Mouse (Mus musculus) adrenal gland, adult 2 months (tissue): ENCODE results near the gene Epha3. TPM values are rescaled to one million over a fixed set of nuclear protein-coding genes. Genes with fewer than 3 reads are reported as not detected.
A peak's percentile ranks its signal among the peaks of the same experiment; 100 is the strongest.

Experiments
- DNase-seq: peaks from one replicate; pipeline ENCODE4 v3.0.0; 2021
- long read RNA-seq: library from polyadenylated mRNA; stranded (forward); transcript quantifications from one replicate; pipeline ENCODE4 v2.0.0, GENCODE M21; 2021
- polyA plus RNA-seq: library from polyadenylated mRNA; depleted of rRNA; stranded (reverse); fragments of >200 nt; gene quantifications from 2 replicates; pipeline ENCODE4 v1.2.3, GENCODE M21; 2012; rRNA removed
- total RNA-seq, 2 experiments: library from RNA; stranded (reverse); gene quantifications; 2 replicates each; pipeline ENCODE4 v1.2.3; 2021

Epha3 gene
- total RNA-seq (1 to 10 TPM; 1.1 to 1.6 TPM), polyA plus RNA-seq (0.25 TPM in 2 replicates)
- long read RNA-seq, full-length matches to known transcripts: 2 of 3 reads
- long read RNA-seq, partial matches to known transcripts: 0 of 3 reads
- long read RNA-seq, other reads (novel, unspliced or antisense): 1 of 3 reads

DNA sequence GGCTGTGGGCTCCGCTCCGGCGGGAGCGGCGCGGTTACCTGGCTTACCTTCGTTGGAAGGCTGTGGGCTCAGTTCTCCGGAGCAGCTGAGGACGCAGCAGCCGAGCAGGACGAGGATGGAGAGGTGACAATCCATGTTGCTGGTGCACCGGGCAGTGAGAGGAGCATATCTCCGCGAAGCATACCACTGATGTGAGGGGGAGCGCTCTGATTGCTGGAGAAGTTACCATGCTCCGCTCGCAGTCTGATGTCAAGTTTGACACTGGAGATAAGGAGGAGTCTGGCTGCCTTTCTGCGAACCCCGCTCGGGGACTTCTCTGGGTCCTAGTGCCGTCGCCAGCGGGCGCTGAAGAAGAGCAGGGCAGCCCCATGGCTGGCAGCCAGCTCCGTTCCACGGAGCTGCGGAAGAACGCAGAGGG is at the start of gene Epha3:
TSS of gene Epha3 (minus strand) at position 263 of the 418 bp plus-strand sequence.
- DNase-seq: peak; percentile 86

DNA sequence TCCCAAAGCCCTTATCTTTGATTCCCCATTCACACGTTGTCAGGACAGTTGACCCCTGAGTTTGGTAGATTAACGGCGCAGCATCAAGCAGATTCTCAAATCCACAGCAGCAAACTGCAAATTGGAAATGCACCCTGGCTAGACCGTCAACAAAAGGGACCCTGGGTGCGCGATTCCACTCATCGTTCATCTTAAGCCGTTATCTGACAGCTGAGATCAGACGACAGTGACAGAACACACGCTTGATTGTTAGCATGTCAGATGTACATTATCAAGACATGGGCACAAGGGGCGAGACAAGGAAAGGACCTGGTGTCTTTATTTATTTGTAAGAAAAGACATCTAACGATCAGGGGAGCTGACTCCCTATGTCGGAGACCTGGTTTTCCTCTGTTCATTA is 39.5 kb upstream of the Epha3 start:
- no peak for DNase-seq

DNA sequence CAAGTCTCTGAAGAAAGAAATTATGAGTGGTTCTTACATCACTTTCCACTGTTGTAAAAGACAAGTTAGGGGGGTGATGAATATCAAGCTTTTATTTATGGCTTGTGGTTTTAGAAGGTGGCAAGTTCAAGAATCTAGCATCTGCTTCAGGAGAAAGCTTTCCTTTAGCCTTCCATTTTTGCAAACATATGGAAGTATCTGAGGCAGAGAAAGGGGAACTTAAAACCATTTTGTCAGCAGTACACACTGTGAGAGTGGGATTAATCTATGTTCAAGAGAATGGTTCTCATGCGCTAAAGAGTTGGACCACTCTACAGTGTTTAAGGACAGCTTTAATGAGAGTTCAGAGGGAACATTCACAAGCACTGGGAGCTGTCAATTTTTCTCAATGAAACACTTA is 17.2 kb upstream of the Epha3 start:
- DNase-seq: no peak

DNA sequence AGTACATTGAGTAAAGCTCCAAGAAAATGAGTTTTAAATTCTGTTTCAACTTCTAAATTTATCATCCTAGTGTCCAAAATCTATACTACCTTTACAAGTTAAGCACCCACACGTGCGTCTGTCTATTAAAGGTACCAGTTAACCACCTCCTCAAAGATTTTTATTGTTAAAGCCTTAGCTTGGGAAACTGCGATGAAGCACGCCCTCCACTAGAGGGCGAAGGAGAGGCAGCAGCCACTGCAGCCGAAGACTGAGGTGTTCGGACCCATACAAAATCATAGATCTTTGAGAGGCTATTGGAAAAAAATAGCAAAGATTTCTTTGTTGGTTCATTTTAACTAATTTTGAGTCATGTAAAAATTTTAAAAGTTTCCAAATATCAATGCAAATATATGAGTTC is 8.3 kb upstream of the Epha3 start:
- peak; percentile 8 for DNase-seq

DNA sequence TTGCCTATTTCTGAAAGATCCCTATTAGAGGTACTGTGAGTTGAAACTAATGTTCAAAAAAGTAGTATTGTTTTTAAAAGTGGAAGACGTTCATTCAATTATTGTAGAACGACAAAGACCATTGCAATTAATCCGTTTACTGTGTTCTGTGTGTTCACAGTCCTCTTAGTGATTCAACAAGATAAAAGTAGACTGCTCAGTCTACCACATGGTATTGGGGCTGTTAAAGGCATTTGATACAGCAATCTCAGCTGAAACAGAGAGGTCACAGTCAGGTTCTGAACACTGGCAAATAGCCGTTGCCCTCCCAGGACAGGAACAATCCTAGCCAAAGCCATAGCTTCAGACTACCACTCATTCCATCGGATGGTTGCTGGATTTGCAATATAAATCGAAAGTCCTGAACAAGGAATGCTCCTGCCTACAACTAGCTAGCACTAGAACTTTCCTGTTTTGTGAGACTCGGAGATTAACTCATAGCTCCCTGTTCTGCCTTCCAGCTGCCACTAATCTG is 545 bp upstream of the Epha3 start:
- no peak for DNase-seq

DNA sequence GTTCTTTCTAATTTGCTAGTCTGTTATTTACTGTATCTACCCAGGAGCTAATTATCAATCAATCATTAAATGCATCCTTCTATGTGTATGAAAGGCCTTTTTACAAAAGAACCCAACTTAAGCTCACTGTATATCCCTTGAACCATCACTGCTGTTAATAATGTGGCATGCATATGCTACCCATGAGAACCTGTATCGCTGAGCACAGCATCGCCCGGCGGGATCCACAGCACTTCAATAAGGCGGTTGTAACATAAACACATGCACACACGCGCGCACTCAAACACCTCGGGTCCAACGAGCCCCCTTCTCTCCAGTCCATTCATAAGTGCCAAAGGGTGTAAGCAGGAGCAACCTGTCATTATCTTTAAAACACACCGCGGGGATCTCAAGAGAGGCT is 794 bp downstream of the Epha3 start:
- DNase-seq: no peak

DNA sequence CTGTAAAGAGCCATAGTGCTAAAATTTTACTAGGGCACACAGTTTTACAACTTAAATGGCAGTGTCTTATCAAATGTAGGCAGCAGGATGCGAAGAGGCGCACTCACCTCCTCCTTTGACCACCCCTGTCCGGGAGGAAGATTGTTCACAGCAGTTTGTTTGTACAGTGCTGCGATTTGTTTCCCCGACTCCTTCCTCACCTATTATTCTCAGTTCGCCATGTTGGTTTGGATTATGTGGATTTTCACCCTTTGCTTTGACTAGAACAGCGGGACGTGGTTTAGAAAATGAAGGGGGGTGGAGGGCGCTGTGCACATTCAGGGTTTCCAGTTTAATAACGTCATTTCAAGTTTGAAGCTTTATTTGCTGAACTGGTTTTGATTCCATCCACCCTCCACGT is 6.4 kb downstream of the Epha3 start:
- DNase-seq: peak; percentile 1

DNA sequence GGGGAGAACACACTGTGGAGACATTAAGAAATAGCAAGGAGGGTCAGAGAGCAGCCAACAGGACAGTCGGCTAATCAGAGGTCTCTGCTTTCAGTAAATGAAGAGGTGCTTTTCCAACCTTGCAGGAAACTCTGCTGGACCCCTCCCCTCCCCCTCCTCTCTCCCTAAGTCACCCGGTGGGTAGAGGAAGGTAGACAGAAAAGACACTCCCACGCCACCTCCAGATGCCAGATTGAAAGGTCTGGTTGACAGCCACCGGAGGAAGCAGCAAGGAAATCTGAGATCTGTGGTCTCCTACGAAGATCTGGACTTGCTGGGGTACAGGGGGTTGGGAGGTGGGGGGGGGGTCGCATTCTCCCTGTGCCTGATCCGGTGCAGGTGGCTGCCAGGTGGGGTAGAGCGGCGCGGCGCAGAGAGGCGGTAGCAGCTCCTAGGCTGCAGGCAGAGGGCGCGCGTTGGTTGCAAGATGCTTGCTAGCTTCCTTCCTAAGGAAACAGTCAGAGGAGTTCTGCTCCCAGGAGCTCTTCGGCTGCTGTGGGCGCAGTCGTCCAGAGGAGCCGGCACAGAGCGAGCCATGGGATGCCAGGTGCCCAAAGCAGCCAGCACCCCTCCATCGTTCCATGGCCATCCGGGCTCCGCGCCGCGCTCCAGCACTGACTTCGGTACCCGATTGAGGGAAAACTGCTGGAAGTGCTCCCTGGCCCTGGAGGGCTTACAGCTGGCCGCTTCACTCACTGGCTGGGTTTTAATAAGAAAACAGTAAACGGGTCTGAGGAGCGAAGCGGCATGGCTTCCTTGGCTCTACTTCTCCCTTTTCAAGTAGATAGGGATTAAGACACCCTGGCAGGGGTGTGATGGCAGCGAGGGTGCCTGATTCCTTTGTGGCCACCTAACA is 7.1 kb downstream of the Epha3 start:
- DNase-seq: peak; percentile 60

DNA sequence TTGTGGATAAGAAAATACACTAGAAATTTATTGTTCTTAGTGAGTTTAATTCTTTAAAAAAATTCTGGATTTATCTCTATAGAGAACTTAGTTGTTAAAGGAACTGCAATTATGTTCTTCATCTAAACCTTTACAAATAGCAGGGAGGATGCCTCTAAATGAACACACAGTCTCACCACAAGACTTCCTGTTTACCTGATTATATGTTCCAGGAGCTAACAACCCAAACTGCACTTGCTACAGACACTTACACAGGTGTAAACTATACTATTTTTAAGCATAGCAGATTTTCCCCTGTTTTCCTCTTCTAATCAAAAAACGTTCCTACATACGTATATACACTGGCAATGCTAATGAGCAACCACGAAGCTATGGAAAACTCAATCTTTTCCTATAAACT is 13.7 kb downstream of the Epha3 start:
- DNase-seq: no peak

DNA sequence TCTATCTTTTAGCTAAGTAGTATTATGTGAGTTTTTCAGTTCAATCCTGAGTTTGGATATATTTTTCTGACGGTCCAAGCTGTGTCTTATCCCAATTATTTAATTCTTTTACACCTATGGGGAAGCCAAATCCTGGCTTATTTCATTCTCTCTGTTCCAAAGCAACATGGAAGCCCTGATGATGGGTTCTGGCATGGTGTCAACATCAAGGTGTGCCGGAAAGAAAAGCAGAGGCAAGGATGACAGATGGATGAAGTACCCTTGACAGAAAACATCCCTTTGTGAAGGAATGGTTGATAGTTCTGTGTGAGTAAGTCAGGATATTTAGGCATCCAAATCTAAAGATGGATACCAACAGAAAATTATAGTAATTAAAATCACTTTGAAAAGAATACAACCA is 21.1 kb downstream of the Epha3 start:
- DNase-seq: no peak

DNA sequence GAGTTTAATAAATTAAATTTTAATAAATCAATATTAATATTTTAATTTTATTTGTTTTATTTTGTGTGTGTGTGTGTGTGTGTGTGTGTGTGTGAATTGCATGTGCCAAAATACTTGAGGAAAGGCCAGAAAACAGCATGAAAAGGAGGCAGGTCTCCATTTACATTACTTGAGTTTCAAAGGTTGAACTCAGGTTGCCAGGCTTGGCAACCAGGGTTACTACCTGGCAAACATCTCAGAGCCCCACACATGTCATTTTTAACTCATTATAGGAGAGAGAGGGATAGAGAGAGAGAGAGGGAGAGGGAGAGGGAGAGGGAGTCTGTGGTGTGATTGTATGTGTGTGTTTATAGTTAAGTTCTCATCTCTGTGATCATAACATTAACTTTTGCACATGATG is 26.5 kb downstream of the Epha3 start:
- no peak for DNase-seq

DNA sequence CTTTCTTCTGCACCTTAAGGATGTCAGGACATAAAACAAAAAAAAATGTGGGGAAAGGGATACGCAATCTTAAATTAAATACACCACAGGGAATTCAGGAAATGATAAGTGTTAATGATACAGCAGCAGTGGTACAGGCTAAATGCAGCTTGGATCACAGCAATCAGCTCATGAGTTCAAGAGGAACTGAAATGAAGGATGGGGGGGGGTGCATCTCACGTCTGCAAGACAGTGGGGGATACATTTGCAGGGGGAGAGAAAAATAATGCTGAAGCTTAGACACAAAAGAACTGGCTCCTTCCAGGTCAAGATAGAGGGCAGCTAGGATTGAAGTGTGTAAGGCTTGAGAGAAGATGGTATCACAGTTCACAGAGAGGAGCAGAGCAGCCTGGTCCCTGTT is 42.8 kb downstream of the Epha3 start:
- no peak for DNase-seq

DNA sequence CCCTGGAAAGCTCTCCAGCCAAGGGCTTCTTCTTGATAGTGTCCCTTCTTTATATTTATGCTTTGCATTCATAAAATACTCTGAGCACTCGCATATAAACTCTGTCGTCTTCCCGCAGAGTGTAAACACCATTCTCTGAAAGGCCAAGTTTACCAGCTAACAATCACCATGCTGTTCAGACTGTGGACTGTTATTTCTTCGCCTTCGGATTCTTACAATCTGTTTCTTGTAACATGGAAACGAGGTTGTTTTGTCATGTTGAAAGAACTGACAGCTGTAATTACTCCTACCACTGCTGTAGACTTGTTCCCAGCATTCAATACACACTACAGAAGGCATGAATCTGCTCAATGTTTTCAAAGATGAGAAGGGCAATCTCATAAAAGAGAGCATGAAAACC is 46.4 kb downstream of the Epha3 start:
- DNase-seq: no peak

DNA sequence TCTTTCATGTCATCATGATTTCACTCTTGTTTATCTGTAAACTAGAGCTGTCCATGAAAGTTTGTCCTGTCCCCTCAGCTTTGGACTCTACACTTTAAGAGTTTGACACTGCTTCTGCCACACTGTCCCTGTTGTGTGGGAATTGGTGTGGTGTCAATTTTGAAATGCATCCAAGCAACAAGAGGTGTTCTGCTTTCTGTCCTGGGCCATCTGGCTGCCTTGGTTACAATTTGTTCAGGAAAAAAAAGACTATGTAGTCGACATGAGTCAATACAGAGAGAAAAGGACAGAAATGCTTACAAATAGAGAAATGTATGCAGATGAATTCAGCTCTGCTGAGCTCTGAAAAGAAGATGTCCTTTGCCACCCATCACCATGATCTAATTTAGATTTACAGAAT is 47.3 kb downstream of the Epha3 start:
- DNase-seq: no peak

DNA sequence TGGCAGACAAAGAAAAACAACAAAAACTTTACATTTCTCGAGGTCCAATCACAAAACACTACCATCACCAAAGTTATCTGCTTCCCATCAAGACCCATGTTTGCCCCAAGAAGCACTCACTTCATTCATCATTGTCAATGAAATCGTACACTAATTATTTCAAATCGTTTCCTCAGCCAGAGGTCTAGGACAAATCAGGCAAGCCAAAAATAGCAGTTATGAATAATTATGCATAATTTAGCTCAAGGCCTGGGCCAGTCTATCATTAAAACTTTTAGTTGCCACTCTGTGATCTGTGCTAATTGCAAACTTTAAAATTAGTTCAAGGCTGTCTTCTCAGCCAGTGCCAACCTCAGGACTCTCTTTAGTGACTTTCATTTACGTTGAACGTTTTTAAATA is 54.1 kb downstream of the Epha3 start:
- no peak for DNase-seq

DNA sequence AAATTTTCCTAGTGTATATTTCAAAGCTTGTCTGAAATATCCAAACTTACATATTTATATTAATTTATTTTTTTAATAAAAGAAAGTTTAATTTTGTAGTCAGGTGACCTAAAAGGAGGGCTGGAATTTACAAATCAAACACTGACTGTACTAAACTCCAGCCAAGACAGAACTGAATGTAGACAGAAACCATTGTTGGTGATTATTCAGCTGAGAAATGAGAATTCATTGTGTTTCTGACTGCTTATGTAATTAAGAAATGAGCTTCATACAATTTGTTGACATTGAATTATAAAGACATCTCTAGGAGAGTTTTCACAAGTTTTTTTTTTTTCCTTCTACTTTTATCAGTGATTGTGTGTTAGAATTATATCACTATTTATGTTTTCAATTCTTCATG is 55.0 kb downstream of the Epha3 start:
- DNase-seq: no peak

DNA sequence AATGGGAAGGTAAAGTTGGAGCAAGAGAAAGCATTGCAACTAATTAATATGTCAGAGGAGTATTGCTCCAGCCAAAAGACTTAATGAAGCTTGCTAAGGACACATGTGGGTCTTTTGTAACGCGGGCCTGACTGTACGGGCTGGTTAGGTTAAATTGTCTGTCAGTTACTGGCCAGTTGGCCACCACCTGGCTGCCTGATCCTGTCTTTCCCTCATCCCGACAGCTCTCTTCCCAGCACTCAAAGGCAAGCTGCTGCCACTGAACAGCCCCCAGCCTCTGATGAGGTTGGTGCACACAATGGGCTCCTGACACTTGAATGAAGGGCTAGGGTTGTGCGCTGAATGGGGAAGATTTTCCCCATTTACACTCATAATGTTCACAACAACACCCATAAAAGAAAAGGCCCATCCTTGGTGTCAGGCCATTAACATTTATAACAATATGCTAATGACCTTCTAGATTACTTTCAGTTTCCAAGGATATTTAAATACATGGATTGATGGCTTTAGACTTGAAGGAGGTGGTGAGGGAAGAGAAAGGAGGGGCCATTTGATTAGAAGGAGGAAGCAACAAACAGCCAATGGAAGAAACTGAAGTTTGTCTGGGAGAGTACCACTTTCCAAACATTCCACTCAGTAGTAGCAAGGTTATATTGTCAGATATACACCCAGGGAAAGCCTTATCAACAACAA is 57.4 kb downstream of the Epha3 start:
- DNase-seq: no peak

DNA sequence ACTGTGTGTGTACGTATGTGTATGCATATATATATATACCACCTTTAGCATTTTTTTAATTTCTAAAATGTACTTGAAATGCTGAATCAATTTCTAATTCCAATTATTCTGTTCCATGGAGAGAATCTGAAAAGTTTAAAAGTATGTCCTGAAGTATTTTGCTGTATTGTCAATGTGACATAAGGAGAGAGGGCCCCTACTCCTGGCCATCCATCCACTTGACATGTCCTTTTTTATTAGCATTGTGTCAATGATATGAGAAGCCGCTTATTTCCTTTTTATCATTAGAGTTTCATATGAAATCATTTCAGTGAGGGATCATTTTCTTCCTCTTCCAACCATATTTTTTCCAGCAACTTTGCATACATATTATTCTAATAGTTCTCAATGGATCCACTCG is 58.0 kb downstream of the Epha3 start:
- DNase-seq: no peak

DNA sequence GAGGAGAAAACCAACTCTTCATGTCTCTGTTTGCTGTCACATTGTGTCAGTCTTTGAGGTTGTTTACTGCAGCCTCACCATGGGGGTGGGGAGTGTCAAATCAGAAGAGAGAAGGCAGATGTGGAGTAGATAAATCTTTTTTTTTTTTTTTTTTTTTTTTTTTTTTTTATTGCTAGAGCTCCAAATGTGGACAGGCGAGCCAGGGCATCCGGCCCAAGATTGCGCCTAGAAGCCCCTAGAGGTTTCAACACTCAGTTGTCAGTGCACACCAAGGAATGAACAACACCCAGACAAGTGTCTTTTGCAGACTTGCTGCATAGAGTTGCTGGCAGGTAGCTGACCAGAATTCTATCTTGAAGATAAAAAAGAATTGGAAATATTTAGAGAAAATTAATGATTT is 62.5 kb downstream of the Epha3 start:
- DNase-seq: no peak

DNA sequence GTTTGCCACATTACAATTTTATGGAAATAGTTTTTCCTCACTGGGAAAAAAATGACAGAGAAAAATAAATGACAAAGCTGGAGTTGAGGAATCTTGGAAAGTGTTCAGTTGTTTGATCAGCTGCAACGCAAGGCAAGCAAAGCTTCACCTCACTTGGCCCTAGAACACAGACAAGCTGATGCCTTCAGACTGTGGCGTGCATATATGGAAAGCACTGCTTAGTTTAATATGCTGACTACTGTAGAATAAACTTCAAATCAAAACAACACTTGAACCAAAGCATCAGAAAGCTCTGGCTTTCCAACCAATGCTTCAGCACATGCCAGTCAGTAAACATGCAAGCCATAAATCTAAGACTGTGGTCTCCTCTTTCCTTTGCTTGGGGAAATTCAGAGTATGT is 65.6 kb downstream of the Epha3 start:
- DNase-seq: no peak

DNA sequence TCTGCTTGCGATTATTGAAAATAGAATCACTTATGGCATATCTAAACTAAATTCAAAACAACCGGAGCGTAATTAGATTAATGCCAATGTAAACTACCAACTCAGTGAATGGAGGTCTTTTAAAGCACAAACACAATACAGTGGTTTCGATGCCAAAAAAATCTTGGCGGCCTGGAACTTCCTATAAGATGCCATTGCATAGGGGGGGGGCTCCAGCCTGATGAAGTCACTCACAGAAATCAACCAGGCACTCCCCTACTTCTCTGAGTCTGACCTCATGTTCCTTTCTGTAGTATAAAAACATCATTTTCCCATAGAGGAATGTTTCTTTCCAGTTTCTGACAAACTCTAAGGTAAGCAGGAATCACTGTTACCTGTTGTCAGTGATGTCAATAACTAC is 69.7 kb downstream of the Epha3 start:
- DNase-seq: no peak

DNA sequence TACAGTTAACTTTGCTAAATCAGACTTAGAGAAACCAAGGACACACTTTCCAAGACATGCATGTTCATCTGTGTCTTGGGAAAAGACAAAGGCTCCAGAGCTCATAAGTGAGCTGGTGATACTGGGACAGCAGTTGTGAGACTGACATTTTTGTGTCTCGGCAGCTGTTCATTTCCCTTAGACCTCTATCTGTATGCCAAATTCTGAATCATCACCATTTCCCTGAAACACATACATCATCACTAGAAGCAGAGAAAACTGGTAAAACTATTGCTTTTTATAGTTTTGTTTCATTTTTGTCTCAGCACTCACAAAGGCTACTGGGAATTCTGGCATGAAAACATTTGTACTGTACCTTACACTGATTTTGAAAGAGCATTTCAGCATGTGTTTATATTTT is 70.2 kb downstream of the Epha3 start:
- DNase-seq: no peak

DNA sequence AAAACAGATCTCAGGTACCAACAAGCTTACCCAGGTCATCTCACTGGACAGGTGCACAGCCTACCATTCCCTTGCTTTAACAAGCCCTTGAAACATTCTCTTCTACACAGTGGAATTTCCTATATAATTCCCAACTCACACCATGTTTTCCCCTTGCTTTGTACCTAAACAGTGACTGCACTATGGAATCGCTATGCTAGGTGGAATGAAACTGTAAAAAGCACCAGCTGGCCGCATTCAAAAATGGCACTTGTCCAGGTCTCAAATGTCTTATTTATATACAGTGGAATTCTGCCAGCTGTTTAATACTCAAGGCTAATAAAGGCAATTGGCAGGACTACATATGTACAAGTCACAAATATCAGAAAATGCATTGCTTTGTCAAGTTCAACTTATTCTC is 71.9 kb downstream of the Epha3 start:
- DNase-seq: no peak
